Mouse (Mus musculus): Measurements from ENCODE around the gene Tfam. TPM values are rescaled to one million over a fixed set of nuclear protein-coding genes. Genes with fewer than 3 reads are reported as not detected.

Tfam gene
- total RNA-seq, 2 experiments from 2014 or later = 52.5 to 63.0 TPM

Other genes starting within 250 kb of the Tfam start
- 1 to 10 TPM; 7.2 to 8.2 TPM for gene Bicc1, start 78.6 kb downstream of the Tfam start, total RNA-seq (2021)
- 100 to 1,000 TPM; 170 to 210 TPM for gene Ube2d1, start 47.0 kb upstream of the Tfam start, total RNA-seq (2021)
- 100 to 1,000 TPM; 235 to 236 TPM for gene Cisd1, start 106.7 kb upstream of the Tfam start, total RNA-seq (2021)
- 10 to 100 TPM; 18.0 to 19.4 TPM for gene Ipmk, start 109.5 kb upstream of the Tfam start, total RNA-seq (2021)